Mouse (Mus musculus) lung, postnatal 0 days (tissue): Measurements from ENCODE around the gene Pik3ca. TPM values are rescaled to one million over a fixed set of nuclear protein-coding genes. Genes with fewer than 3 reads are reported as not detected.

Experiments
- ATAC-seq: fragments of 200-750 bp; cut with Nextera tagmentation; 2 replicates; pipeline ENCODE4 v1.8.0; 2017; ENCODE audit warnings: moderate library complexity
- DNase-seq: peaks from one replicate; pipeline ENCODE4 v3.0.0-alpha.2; 2016; ENCODE audit warnings: low spot score
- H3K27ac ChIP-seq: fragments of 300-500 bp; sonication (generic); 2 replicates; pipeline ENCODE4 v1.5.1; 2014; ENCODE audit warnings: antibody characterized with exemption, mild to moderate bottlenecking, low read length, mixed read lengths
- H3K27me3 ChIP-seq: fragments of 300-500 bp; sonication (generic); replicated peaks from 2 replicates; pipeline ENCODE4 v1.6.1; 2014; ENCODE audit warnings: low read length, mixed read lengths; ENCODE audit not compliant: insufficient read depth
- H3K36me3 ChIP-seq: fragments of 300-500 bp; sonication (generic); 2 replicates; pipeline ENCODE4 v1.6.1; 2014; ENCODE audit warnings: low read length, mixed read lengths; ENCODE audit not compliant: insufficient read depth
- H3K4me1 ChIP-seq: fragments of 300-500 bp; sonication (generic); 2 replicates; pipeline ENCODE4 v1.6.1; 2014; ENCODE audit warnings: antibody characterized with exemption, low read depth, low read length, mixed read lengths; ENCODE audit not compliant: insufficient read depth
- H3K4me2 ChIP-seq: fragments of 300-500 bp; sonication (generic); replicated peaks from 2 replicates; pipeline ENCODE4 v1.6.1; 2014; ENCODE audit warnings: low read depth, mild to moderate bottlenecking, low read length, moderate library complexity, mixed read lengths
- H3K4me3 ChIP-seq: fragments of 300-500 bp; sonication (generic); 2 replicates; pipeline ENCODE4 v1.5.1; 2014; ENCODE audit warnings: low read depth, low read length
- H3K9ac ChIP-seq: fragments of 300-500 bp; sonication (generic); replicated peaks from 2 replicates; pipeline ENCODE4 v1.6.1; 2014; ENCODE audit warnings: low read depth, mild to moderate bottlenecking
- H3K9me3 ChIP-seq: fragments of 300-500 bp; sonication (generic); 2 replicates; pipeline ENCODE4 v1.6.1; 2016; ENCODE audit warnings: low read length, mixed read lengths
- CTCF ChIP-seq: IDR thresholded peaks from 2 replicates; pipeline ENCODE4 v1.5.1; 2016; ENCODE audit warnings: antibody characterized with exemption, mild to moderate bottlenecking
- EP300 ChIP-seq: IDR thresholded peaks from 2 replicates; pipeline ENCODE4 v1.6.1; 2016; ENCODE audit warnings: antibody characterized with exemption, mild to moderate bottlenecking, control low read depth
- WGBS: fragments of 180-500 bp; shearing (Covaris S2); extraction: QIAGEN DNeasy Blood & Tissue Kit; methylation state at CpG from one replicate; pipeline ENCODE4 v1.1.7; 2014; 5-methylcytosine and 5-hydroxymethylcytosine counted together
- polyA plus RNA-seq: library from polyadenylated mRNA; unstranded; fragments of >200 nt; fragmentation: Nextera tagmentation; extraction: Ambion mirVana; gene quantifications from 2 replicates; pipeline ENCODE4 v1.2.1, GENCODE M21; 2015

Gene Pik3ca
- polyA plus RNA-seq, 1 experiment from 2014 or later = 13.4 TPM

GRCm38 (mm10) chr3:32434016-32434415 is 36.5 kb downstream of the Pik3ca start:
- H3K9me3 ChIP-seq = no peaks in the 10 kb centered on the region
- no peak overlapping the region for H3K4me3 ChIP-seq
- H3K36me3 ChIP-seq = peaks cover 19% of the 10 kb centered on the region; the same call in 1 of the 2 replicates
- H3K27ac ChIP-seq = no peak overlapping the region
- H3K9ac ChIP-seq = no peak overlapping the region
- H3K27me3 ChIP-seq = no peaks in the 10 kb centered on the region
- 0 out of 2 replicates have a peak, but pooled peaks cover 1% of the 10 kb centered on the region for H3K4me1 ChIP-seq
- WGBS = 71% methylated on average over 2 of the region's 2 CpGs
- ATAC-seq = no peak
- no peak overlapping the region for H3K4me2 ChIP-seq
- TF ChIP-seq EP300 (no peak), CTCF (no peak)
- no peak for DNase-seq

DNA sequence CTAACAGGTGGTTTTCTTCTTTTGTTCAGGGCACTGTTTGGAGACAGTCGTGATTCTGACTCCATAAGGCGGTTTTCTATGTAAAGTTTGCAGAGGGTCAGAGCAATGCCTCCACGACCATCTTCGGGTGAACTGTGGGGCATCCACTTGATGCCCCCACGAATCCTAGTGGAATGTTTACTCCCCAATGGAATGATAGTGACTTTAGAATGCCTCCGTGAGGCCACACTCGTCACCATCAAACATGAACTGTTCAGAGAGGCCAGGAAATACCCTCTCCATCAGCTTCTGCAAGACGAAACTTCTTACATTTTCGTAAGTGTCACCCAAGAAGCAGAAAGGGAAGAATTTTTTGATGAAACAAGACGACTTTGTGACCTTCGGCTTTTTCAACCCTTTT is 38.6 kb downstream of the Pik3ca start:
- no peak for DNase-seq
- Histone ChIP-seq H3K9ac (no peak overlapping the region), H3K9me3 (no peaks in the 10 kb centered on the region), H3K4me1 (no peaks in the 10 kb centered on the region), H3K4me2 (no peak overlapping the region), H3K27me3 (no peaks in the 10 kb centered on the region), H3K36me3 (peaks cover 25% of the 10 kb centered on the region; the same call in 1 of the 2 replicates), H3K4me3 (no peak overlapping the region), H3K27ac (no peak overlapping the region)
- TF ChIP-seq CTCF (no peak), EP300 (no peak)
- WGBS = 68% methylated on average over 11 of the region's 11 CpGs
- ATAC-seq = no peak

GRCm38 (mm10) chr3:32437297-32437696 is 39.8 kb downstream of the Pik3ca start:
- 92% methylated on average over 6 of the region's 6 CpGs for WGBS
- no peaks in the 10 kb centered on the region for H3K9me3 ChIP-seq
- ATAC-seq = no peak
- peaks cover 34% of the 10 kb centered on the region for H3K36me3 ChIP-seq
- no peak overlapping the region for H3K9ac ChIP-seq
- no peak overlapping the region for H3K4me3 ChIP-seq
- no peak for TF ChIP-seq EP300
- H3K27ac ChIP-seq = no peak overlapping the region
- no peaks in the 10 kb centered on the region for H3K27me3 ChIP-seq
- DNase-seq = no peak
- no peaks in the 10 kb centered on the region for H3K4me1 ChIP-seq
- H3K4me2 ChIP-seq = no peak overlapping the region

- DNase-seq (no peak), ATAC-seq (no peak)
- Histone ChIP-seq H3K4me1 (no peaks in the 10 kb centered on the region), H3K27me3 (no peaks in the 10 kb centered on the region), H3K36me3 (peaks cover 36% of the 10 kb centered on the region), H3K4me3 (no peak overlapping the region), H3K9me3 (no peaks in the 10 kb centered on the region), H3K9ac (no peak overlapping the region), H3K4me2 (no peak overlapping the region), H3K27ac (no peak overlapping the region)
- no peak for TF ChIP-seq CTCF
- no peak for TF ChIP-seq EP300
- WGBS = 91% methylated on average over 6 of the region's 6 CpGs
Observed at GRCm38 (mm10) chr3:32437820-32438219, 40.3 kb downstream of the Pik3ca start.

- Histone ChIP-seq H3K9ac (no peak overlapping the region), H3K27me3 (no peaks in the 10 kb centered on the region), H3K4me2 (no peak overlapping the region), H3K27ac (no peak overlapping the region), H3K4me3 (no peak overlapping the region), H3K9me3 (no peaks in the 10 kb centered on the region), H3K36me3 (peaks cover 36% of the 10 kb centered on the region), H3K4me1 (no peaks in the 10 kb centered on the region)
- WGBS = 80% methylated on average over 4 of the region's 4 CpGs
- DNase-seq = no peak
- TF ChIP-seq CTCF (no peak), EP300 (no peak)
- ATAC-seq = no peak
Observed at GRCm38 (mm10) chr3:32438716-32439115, 41.2 kb downstream of the Pik3ca start.

- no peaks in the 10 kb centered on the region for H3K4me1 ChIP-seq
- no peak overlapping the region for H3K27ac ChIP-seq
- no peak overlapping the region for H3K9ac ChIP-seq
- no peaks in the 10 kb centered on the region for H3K9me3 ChIP-seq
- peaks cover 39% of the 10 kb centered on the region for H3K36me3 ChIP-seq
- no peak overlapping the region for H3K4me3 ChIP-seq
- TF ChIP-seq CTCF (peak; percentile 38), EP300 (no peak)
- no peaks in the 10 kb centered on the region for H3K27me3 ChIP-seq
- DNase-seq = no peak
- no peak overlapping the region for H3K4me2 ChIP-seq
- ATAC-seq = no peak
Observed at GRCm38 (mm10) chr3:32441710-32442109, 44.2 kb downstream of the Pik3ca start.
